ENCODE assay signal across 8 mouse cellular contexts in the genomic region with DNA sequence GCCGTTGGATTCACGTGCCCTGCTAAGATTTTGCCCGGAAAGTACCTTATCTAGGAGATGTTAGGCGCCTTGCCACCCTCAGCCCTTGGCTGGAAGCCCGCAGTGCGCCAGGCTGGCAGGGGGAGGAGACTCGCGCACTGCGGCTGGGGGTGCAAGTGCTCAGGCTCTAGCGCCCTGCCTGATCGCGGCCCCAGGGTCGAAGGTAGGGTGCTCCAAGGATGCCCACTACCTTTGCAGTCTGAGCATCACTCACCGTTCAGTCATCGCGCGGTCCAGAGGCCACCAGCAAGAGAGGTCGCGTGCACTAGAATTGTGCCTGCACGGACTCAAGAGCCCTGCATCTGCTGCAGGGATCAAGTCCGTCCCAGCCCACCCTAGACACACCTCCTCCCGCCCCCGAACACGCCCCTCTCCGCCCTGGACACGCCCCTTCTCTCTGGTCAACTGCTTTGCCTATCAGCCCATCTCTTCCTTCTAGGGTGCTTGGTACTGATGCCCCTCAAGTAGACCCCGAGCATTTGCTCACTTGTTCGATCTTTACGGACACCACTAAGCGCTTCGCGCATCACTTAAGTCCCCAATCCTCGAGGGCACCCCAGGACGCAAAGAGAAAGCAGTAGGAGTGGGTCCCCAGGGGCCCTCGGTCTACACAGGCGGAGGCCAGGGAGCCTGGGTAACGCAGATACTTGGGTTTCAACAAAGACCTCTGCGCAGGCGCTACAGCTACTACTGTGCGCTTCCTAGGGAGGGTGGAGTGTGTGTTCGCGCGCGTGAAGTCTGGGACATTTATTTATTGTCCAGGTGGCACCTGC. TPM values are rescaled to one million over a fixed set of nuclear protein-coding genes. Genes with fewer than 3 reads are reported as not detected.
DNase-seq lines count a peak whose midpoint lies in the region; ATAC-seq lines count a peak whose summit lies in the region.

Gene Rassf4, minus strand, starts transcription at position 482 of the 812 bp plus-strand sequence.

- peak within 1 kb of the TSS; percentile 98 for H3K4me2 ChIP-seq in hindbrain, embryonic 16.5 days (ENCODE audit: low read length)

- no peaks in the 10 kb centered on the region for H3K9me3 ChIP-seq in hindbrain, embryonic 16.5 days (ENCODE audit: control insufficient read depth, low read length)

- H3K27ac ChIP-seq in hindbrain, embryonic 16.5 days (ENCODE audit: low read depth, low read length), result peak within 1 kb of the TSS; percentile 66

- H3K9ac ChIP-seq in hindbrain, embryonic 16.5 days (ENCODE audit: low read depth, low read length), result peak within 1 kb of the TSS; percentile 73

- H3K36me3 ChIP-seq in hindbrain, embryonic 16.5 days (ENCODE audit: control insufficient read depth, insufficient read depth, low read length), result no peaks in the 10 kb centered on the region

- peak; percentile 81 for ATAC-seq in common myeloid progenitor, adult 5-6 weeks (replicated peaks; ENCODE audit: low read depth, poor library complexity, severe bottlenecking)
- peak; percentile 92 for ATAC-seq in hindbrain, embryonic 16.5 days

- H3K4me1 ChIP-seq in hindbrain, embryonic 16.5 days (ENCODE audit: control insufficient read depth, insufficient read depth, low read depth, low read length), result peaks cover 33% of the 10 kb centered on the region

- peak; percentile 76 for DNase-seq in WW6 (ENCODE audit: low read depth, low spot score)
- peak; percentile 48 to 62 for DNase-seq in gastrocnemius, adult 8-10 months (ENCODE audit: low spot score in 2 of 2)
- DNase-seq in left cerebral cortex, adult 11 months (ENCODE audit: low spot score), result peak; percentile 55
- peak; percentile 92 for DNase-seq in lung, postnatal 36 days
- peak; percentile 93 for DNase-seq in retina, embryonic 14.5 days (ENCODE audit: low spot score)
- DNase-seq in thymus, postnatal 36 days, result peak; percentile 79 to 85

- peak within 1 kb of the TSS; percentile 67 for H3K4me3 ChIP-seq in hindbrain, embryonic 16.5 days (ENCODE audit: low read length)

- under 1% methylated on average over 44 of the region's 44 CpGs for WGBS in hindbrain, embryonic 16.5 days

- H3K27me3 ChIP-seq in hindbrain, embryonic 16.5 days (replicated peaks; ENCODE audit: control insufficient read depth, insufficient read depth, low read length), result no peaks in the 10 kb centered on the region

RNA-seq across cellular contexts. Expression of gene Rassf4, which starts in this region (rescaled TPM):
- total RNA-seq in common myeloid progenitor, adult 5-6 weeks (2017), result 15.0 and 17.4 TPM in 2 replicates
- 1 to 10 TPM; 1.1 to 1.7 (median 1.1) TPM for total RNA-seq in gastrocnemius, adult 8-10 months (2022)
- 30.3 and 30.8 TPM in 2 replicates for polyA plus RNA-seq in hindbrain, embryonic 16.5 days (2015; fragmentation: Nextera tagmentation; extraction: Ambion mirVana)

Comparison
In these comparisons a context has a peak if more than half of its experiments do, and no peak if none do; other contexts are left out.
1. Peak in every context shown above with its lines: DNase-seq, ATAC-seq, H3K4me3 ChIP-seq and H3K27ac ChIP-seq.